Mouse (Mus musculus) embryonic facial prominence, embryonic 12.5 days (tissue): ENCODE results near the gene Nop14. TPM values are rescaled to one million over a fixed set of nuclear protein-coding genes. Genes with fewer than 3 reads are reported as not detected.

Source experiments
- ATAC-seq: fragments of 200-750 bp; cut with Nextera tagmentation; 2 replicates; pipeline ENCODE4 v1.8.0; 2017; ENCODE audit not compliant: insufficient number of reproducible peaks, insufficient read depth, low FRiP score, low TSS enrichment
- H3K27ac ChIP-seq: fragments of 300-500 bp; sonication (generic); 2 replicates; pipeline ENCODE4 v1.5.1; 2016; ENCODE audit warnings: mild to moderate bottlenecking
- H3K27me3 ChIP-seq: fragments of 300-500 bp; sonication (generic); 2 replicates; pipeline ENCODE4 v1.6.1; 2016; ENCODE audit warnings: mild to moderate bottlenecking, moderate library complexity
- H3K36me3 ChIP-seq: fragments of 300-500 bp; sonication (generic); 2 replicates; pipeline ENCODE4 v1.6.1; 2016; ENCODE audit warnings: mild to moderate bottlenecking
- H3K4me1 ChIP-seq: fragments of 300-500 bp; sonication (generic); 2 replicates; pipeline ENCODE4 v1.6.1; 2016
- H3K4me2 ChIP-seq: fragments of 300-500 bp; sonication (generic); replicated peaks from 2 replicates; pipeline ENCODE4 v1.6.1; 2016; ENCODE audit warnings: mild to moderate bottlenecking, moderate library complexity
- H3K4me3 ChIP-seq: fragments of 300-500 bp; sonication (generic); 2 replicates; pipeline ENCODE4 v1.5.1; 2016; ENCODE audit warnings: mild to moderate bottlenecking
- H3K9ac ChIP-seq: fragments of 300-500 bp; sonication (generic); 2 replicates; pipeline ENCODE4 v1.6.1; 2016; ENCODE audit warnings: mild to moderate bottlenecking, moderate library complexity
- H3K9me3 ChIP-seq: fragments of 300-500 bp; sonication (generic); 2 replicates; pipeline ENCODE4 v1.6.1; 2016; ENCODE audit warnings: mild to moderate bottlenecking, moderate library complexity
- WGBS: fragments of 180-500 bp; shearing (Covaris S2); methylation state at CpG from one replicate; pipeline ENCODE4 v1.1.7; 2016; 5-methylcytosine and 5-hydroxymethylcytosine counted together
- polyA plus RNA-seq: library from polyadenylated mRNA; unstranded; fragments of >200 nt; fragmentation: Nextera tagmentation; extraction: Ambion mirVana; gene quantifications from 2 replicates; pipeline ENCODE4 v1.2.1, GENCODE M21; 2016

The Nop14 gene
- polyA plus RNA-seq, 1 experiment from 2014 or later = 32.8 TPM

DNA sequence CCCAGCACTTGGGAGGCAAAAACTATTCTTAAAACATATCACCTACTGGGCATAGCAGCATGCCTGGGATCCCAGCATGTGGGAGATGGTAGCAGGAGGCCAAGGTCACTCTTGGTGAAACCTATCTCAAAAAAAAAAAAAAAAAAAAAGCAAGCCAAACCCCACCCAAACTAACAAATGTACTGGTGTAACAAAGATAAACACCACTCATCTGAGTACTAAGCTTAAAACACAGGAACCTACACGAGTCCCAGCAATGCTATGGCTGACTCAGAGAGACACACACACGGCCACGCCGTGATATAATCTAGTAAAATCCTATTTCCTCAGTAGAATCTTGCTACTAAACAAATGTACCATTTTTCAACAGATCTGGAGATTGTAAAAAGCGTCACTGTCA, 7.0 kb downstream of the Nop14 start:
- Histone ChIP-seq H3K4me2 (no peak overlapping the region), H3K9me3 (no peaks in the 10 kb centered on the region), H3K27me3 (no peaks in the 10 kb centered on the region), H3K9ac (no peak overlapping the region), H3K36me3 (peaks cover 89% of the 10 kb centered on the region), H3K4me3 (no peak overlapping the region), H3K27ac (no peak overlapping the region), H3K4me1 (no peaks in the 10 kb centered on the region)
- no peak for ATAC-seq
- WGBS = 93% methylated on average over 5 of the region's 5 CpGs

GRCm38 (mm10) chr5:34647581-34647980, 12.4 kb downstream of the Nop14 start:
- H3K9me3 ChIP-seq = no peaks in the 10 kb centered on the region
- no peaks in the 10 kb centered on the region for H3K4me1 ChIP-seq
- no peak overlapping the region for H3K9ac ChIP-seq
- no peak overlapping the region for H3K4me3 ChIP-seq
- no peak overlapping the region for H3K4me2 ChIP-seq
- H3K27me3 ChIP-seq = no peaks in the 10 kb centered on the region
- WGBS = 54% methylated on average over 4 of the region's 4 CpGs
- no peak overlapping the region for H3K27ac ChIP-seq
- ATAC-seq = no peak
- H3K36me3 ChIP-seq = peaks cover 96% of the 10 kb centered on the region

- Histone ChIP-seq H3K4me1 (no peaks in the 10 kb centered on the region), H3K4me2 (no peak overlapping the region), H3K27ac (no peak overlapping the region), H3K9ac (no peak overlapping the region), H3K4me3 (no peak overlapping the region), H3K9me3 (no peaks in the 10 kb centered on the region), H3K36me3 (peaks cover 89% of the 10 kb centered on the region), H3K27me3 (no peaks in the 10 kb centered on the region)
- ATAC-seq = peak; percentile 74; the same call in 1 of the 2 replicates
- WGBS = 71% methylated on average over 5 of the region's 5 CpGs
Observed at GRCm38 (mm10) chr5:34642932-34643331, 17.0 kb downstream of the Nop14 start.

DNA sequence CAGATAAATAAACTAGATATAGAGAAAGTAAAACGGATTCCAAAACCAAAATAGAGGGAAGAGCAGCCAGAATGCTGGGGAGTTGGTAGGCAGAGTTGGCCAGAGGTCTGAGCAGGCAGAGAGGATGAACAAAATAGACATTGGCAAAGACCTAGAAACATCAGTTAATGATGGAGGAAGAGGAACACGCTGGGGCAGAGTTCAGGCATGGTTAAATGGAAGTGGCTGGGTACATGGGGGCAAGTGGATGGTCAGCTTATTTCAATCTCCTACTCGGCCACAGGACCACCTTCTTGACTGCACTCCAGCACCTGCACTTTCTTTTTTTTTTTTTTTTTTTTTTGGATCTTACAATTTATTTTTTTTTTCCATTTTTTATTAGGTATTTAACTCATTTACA, 18.0 kb downstream of the Nop14 start:
- Histone ChIP-seq H3K27me3 (no peaks in the 10 kb centered on the region), H3K4me2 (no peak overlapping the region), H3K36me3 (peaks cover 85% of the 10 kb centered on the region), H3K9ac (no peak overlapping the region), H3K4me3 (no peak overlapping the region), H3K9me3 (no peaks in the 10 kb centered on the region), H3K27ac (no peak overlapping the region), H3K4me1 (peaks cover 4% of the 10 kb centered on the region)
- no peak for ATAC-seq
- WGBS = 87% methylated on average over 3 of the region's 3 CpGs

GRCm38 (mm10) chr5:34637591-34638156, 22.3 kb downstream of the Nop14 start:
- H3K4me1 ChIP-seq = peaks cover 19% of the 10 kb centered on the region
- ATAC-seq = no peak
- no peak overlapping the region for H3K27ac ChIP-seq
- H3K36me3 ChIP-seq = peaks cover 74% of the 10 kb centered on the region
- no peak overlapping the region; the same call in 1 of the 2 replicates for H3K4me3 ChIP-seq
- no peaks in the 10 kb centered on the region for H3K9me3 ChIP-seq
- H3K9ac ChIP-seq = peak overlapping the region; percentile 64; the same call in 1 of the 2 replicates
- peak overlapping the region; percentile 69 for H3K4me2 ChIP-seq
- H3K27me3 ChIP-seq = no peaks in the 10 kb centered on the region
- WGBS = 83% methylated on average over 7 of the region's 7 CpGs

GRCm38 (mm10) chr5:34636481-34637287, 23.3 kb downstream of the Nop14 start, which contains the start of gene Mfsd10:
Gene Mfsd10, minus strand, starts transcription at chr5:34637212.
- peak within 1 kb of the TSS; percentile 64 for H3K9ac ChIP-seq
- peak within 1 kb of the TSS; percentile 58 for H3K4me3 ChIP-seq
- no peaks in the 10 kb centered on the region for H3K9me3 ChIP-seq
- peak; percentile 87 for ATAC-seq
- H3K27ac ChIP-seq = peak within 1 kb of the TSS; percentile 87
- under 1% methylated on average over 48 of the region's 48 CpGs for WGBS
- H3K4me2 ChIP-seq = peak within 1 kb of the TSS; percentile 69
- H3K27me3 ChIP-seq = no peaks in the 10 kb centered on the region
- H3K4me1 ChIP-seq = peaks cover 19% of the 10 kb centered on the region
- H3K36me3 ChIP-seq = peaks cover 80% of the 10 kb centered on the region

DNA sequence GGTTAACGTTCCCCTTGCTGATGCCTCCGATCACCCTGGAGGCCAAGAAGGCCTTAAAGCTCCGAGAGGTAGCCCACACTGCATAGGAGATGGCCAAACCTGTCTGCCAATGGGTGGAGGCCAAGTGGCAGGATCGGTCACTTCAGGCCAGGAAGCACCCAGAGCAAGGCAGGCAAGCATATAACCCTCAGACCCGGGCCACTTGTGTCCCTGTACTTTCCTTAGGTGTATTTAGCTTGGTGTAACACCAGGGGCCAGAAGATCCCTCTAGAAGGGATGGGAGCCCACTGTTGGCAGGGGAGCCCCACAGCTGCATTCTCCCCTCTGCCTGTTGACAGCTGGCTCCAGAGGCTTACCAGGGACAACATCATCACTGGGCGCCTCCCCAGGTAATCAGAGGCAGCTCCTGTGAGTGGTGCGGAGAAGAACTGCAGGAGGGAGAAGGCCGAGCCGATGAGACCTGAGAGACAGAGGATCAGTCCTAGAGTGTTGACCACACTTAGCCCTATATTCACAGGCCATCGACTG, 24.2 kb downstream of the Nop14 start:
- H3K9ac ChIP-seq = peak overlapping the region; percentile 64
- H3K9me3 ChIP-seq = no peaks in the 10 kb centered on the region
- H3K4me2 ChIP-seq = peak overlapping the region; percentile 69
- H3K27ac ChIP-seq = 0 out of 2 replicates have a peak overlapping the region, but pooled peaks have one; percentile 46
- peaks cover 19% of the 10 kb centered on the region for H3K4me1 ChIP-seq
- no peaks in the 10 kb centered on the region for H3K27me3 ChIP-seq
- peaks cover 82% of the 10 kb centered on the region for H3K36me3 ChIP-seq
- WGBS = 62% methylated on average over 10 of the region's 10 CpGs
- peak overlapping the region; percentile 58 for H3K4me3 ChIP-seq
- no peak for ATAC-seq

DNA sequence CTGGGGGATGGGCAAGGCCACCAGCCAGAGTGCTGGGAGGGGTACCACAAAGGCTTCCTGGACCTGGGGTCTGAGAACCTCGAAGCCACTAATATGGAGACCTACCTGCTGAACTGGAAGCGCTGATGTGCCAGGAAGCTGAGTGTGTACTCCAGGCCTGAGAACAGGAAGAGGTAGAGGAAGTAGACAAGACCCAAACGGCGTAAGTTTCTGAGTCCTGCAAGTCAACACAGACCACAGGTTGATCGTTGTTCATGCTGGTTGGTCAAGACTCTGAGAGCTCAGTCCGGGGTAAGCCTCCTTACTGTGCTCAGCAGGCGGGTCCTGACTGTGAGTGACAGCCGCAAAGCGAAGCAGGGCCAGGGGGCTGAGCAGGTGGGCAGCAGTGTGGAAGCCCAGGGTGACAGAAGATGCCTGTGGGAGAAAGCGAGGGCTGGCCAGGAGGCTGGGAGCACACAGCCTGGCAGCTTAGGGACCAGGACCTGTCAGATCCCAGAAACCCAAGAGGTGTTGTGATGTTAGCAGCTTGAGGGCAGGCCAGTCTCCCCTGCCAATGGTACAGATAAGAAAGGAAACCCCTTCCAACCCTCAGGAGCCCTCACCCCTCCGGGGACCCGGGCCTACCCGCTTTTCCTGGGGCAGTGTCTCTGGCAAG, 25.1 kb downstream of the Nop14 start:
- H3K4me3 ChIP-seq = peak overlapping the region; percentile 58; the same call in 1 of the 2 replicates
- H3K36me3 ChIP-seq = peaks cover 82% of the 10 kb centered on the region
- H3K4me2 ChIP-seq = no peak overlapping the region
- H3K27me3 ChIP-seq = no peaks in the 10 kb centered on the region
- H3K4me1 ChIP-seq = peaks cover 19% of the 10 kb centered on the region
- H3K9me3 ChIP-seq = no peaks in the 10 kb centered on the region
- H3K27ac ChIP-seq = no peak overlapping the region
- H3K9ac ChIP-seq = no peak overlapping the region
- no peak for ATAC-seq
- 88% methylated on average over 13 of the region's 13 CpGs for WGBS

DNA sequence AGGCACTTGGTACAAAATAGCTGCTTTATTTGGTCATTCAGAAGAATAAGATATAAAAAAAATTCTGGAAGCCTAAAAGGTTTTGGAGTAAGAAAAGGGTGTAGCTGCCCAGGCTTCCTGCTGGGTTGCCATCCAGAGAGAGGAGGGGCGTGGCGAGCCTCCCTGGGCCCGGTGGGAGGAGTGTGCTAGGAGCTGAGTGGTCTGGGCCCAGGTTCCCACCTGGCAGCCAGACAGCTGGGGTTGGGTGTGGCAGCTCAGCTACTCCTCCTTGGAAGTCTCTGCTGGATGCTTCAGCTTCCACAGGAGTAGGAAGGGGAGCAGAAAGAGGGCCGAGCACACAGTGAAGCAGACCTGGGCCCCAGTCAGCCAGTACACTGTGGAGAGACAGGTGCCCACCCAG, 26.3 kb downstream of the Nop14 start:
- Histone ChIP-seq H3K27me3 (no peaks in the 10 kb centered on the region), H3K4me2 (no peak overlapping the region), H3K9ac (no peak overlapping the region), H3K4me1 (peaks cover 19% of the 10 kb centered on the region), H3K4me3 (no peak overlapping the region), H3K36me3 (peaks cover 79% of the 10 kb centered on the region), H3K9me3 (no peaks in the 10 kb centered on the region), H3K27ac (no peak overlapping the region)
- WGBS = 82% methylated on average over 4 of the region's 4 CpGs
- no peak for ATAC-seq

DNA sequence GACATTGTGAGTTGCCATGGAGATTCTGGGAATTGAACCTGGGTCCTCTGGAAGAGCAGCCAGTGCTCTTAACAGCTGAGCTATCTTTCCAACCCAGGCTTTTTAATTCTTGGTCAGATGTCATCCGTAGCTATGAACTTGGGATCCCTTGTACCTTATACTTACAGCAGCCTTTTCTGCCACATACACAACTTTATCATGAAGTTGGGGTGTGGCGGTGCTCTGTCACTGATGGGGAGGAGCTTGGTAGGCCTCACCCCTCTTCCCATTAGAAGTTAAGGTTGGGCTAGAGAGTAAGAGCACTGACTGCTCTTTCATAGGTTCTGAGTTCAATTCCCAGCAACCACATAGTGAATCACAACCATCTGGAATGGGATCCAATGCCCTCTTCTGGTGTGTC, 27.0 kb downstream of the Nop14 start:
- Histone ChIP-seq H3K4me2 (no peak overlapping the region), H3K36me3 (peaks cover 79% of the 10 kb centered on the region), H3K9ac (no peak overlapping the region), H3K4me3 (no peak overlapping the region), H3K4me1 (peaks cover 19% of the 10 kb centered on the region), H3K9me3 (no peaks in the 10 kb centered on the region), H3K27me3 (no peaks in the 10 kb centered on the region), H3K27ac (no peak overlapping the region)
- 98% methylated on average over 2 of the region's 2 CpGs for WGBS
- no peak for ATAC-seq

GRCm38 (mm10) chr5:34609966-34610365, 50.0 kb downstream of the Nop14 start:
- Histone ChIP-seq H3K4me3 (no peak overlapping the region), H3K9ac (no peak overlapping the region), H3K27ac (no peak overlapping the region), H3K4me1 (no peaks in the 10 kb centered on the region), H3K9me3 (no peaks in the 10 kb centered on the region), H3K36me3 (peaks cover 57% of the 10 kb centered on the region), H3K27me3 (no peaks in the 10 kb centered on the region), H3K4me2 (no peak overlapping the region)
- WGBS = 89% methylated on average over 4 of the region's 4 CpGs
- no peak for ATAC-seq
